Mouse (Mus musculus) regulatory T cell (primary cell): ENCODE data around the gene Dlg2.

Experiments
- in situ Hi-C: fragments of 300-600 bp; cut with MboI, MseI; formaldehyde crosslinking; loops from one replicate; pipeline ENCODE4 v1.15.1; 2025; ENCODE audit warnings: high pct_unique_total_duplicates

Dlg2 gene

DNA sequence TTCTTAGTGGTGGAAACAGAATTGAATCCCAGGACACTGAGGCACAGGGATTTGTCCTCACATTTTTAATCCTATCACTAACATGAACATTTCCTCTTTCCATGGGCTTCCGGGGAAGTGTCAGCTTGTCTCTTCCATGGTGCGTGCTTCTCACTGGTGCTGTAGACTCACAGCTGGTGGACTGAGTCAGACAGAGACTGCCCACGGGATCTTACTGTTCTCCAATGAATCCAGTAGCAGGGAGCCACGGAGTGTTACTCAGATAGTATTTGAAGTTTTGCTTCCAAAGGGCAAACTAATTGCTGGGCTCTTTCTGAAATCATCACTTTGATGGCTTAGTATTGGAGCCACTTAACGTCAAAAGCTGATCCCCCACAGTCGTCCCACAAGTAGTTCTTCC is 963.9 kb downstream of the Dlg2 start:
- in situ Hi-C loops: loop anchor here (25.0 kb wide), 1 partner anchor 928 kb away; no protein-coding TSS in a partner anchor

DNA sequence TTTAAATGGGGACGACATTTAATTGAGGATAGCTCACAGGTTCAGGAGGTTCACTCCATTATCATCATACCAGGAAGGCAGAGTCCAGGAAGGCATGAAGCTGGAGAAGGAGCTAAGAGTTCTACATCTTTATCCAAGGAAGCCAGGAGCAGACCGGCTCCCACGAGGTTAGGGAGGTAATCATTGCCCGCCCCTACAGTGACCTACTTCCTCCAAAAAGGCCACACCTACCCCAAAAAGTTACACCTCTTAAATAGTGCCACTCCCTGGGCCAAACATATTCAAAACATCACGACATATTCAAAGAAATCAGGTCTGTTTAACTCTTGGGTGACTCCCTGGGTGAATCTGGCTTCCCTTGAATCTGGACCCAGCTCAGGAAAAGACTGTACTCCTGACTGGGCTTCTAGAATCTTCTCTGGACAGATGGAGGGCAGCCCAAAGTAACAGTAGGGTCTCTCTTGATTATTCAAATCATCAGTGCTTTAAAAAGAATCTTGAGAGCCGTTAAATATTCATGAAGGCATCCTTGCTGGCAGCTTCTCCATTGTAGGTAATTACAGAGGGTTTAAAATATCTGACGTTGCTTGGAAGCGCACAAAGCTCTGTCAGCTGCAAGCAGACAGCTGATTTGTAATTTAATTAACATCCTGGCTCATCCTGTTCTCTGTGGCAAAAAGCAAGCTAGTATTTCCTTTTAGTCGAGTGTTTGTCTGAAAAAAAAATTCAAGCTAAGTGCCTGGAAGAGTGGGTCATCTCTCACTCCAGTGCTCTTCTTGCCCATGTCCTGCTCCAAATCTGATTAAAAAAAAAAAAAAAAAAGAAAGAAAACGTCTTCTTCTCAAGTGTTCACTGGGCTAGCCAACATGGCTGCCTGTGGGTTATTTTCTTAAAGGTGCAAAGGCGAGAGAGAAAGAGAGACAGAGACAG is 966.2 kb downstream of the Dlg2 start:
- in situ Hi-C loops: loop anchor here (25.0 kb wide), 1 partner anchor 930 kb away; no protein-coding TSS in a partner anchor

GRCm38 (mm10) chr7:91443377-91443714 is 966.9 kb downstream of the Dlg2 start:
- in situ Hi-C loops: loop anchor here (25.0 kb wide), 1 partner anchor 931 kb away; no protein-coding TSS in a partner anchor

DNA sequence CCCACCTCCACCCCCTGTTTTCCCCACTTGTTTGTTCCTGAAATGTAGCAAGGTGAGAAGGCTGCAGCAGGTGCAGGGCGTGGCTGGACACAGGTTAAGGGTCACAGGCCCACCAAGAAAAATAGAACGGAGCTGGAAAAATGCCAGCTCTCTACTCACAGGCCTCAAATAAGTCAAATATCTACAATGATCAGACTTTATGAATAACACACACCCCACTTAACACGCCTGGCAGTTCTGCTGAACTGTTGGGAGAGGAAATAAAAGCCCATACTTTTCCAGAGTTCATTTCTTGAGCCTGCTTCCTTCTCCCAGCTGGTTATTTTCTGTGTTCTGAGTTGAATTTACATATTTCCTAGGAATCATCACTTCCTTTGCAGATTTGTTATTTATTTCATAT is 967.4 kb downstream of the Dlg2 start:
- in situ Hi-C loops: loop anchor here (25.0 kb wide), 1 partner anchor 932 kb away; no protein-coding TSS in a partner anchor

GRCm38 (mm10) chr7:91444728-91445127 is 968.3 kb downstream of the Dlg2 start:
- in situ Hi-C loops: loop anchor here (25.0 kb wide), 1 partner anchor 932 kb away; no protein-coding TSS in a partner anchor

DNA sequence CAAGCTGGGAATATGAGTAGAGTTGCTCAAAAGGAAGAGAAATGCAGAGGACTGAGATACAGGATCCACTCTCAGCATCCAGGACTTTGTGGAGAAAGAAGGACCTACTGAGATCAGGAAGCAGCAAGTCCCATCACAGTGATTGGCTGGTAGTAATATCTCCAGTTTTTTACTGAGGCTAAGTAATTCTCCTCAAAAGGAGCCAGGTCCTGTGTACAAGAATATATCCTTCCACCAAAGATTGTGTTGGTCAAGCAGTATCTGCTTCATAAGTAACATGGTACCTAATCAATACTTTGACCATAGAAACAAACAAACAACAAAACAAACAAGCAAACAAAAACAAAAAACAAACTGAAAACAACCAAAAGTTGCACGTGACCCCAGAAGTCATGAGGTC is 980.3 kb downstream of the Dlg2 start:
- in situ Hi-C loops: no loop called here

DNA sequence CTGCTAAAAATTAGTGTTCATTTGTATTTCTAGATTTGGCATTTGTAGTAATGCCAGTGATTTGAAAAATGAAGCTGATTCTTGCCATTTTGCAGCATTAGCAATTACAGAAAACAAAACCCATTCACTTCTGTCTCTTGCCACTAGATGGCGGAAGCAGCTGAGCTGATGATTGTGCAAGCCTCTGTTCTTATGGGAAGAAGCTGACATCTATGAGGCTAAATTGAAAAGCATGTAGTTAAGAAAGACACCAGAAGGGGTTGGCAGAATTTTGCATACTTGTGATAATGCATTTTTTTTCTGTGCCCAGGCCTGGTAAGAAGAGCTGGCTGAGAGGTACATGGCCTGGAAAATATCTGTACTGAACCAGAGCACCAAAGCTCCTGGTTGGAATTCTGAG is 980.7 kb downstream of the Dlg2 start:
- in situ Hi-C loops: no loop called here

GRCm38 (mm10) chr7:91461352-91461751 is 984.9 kb downstream of the Dlg2 start:
- in situ Hi-C loops: no loop called here

DNA sequence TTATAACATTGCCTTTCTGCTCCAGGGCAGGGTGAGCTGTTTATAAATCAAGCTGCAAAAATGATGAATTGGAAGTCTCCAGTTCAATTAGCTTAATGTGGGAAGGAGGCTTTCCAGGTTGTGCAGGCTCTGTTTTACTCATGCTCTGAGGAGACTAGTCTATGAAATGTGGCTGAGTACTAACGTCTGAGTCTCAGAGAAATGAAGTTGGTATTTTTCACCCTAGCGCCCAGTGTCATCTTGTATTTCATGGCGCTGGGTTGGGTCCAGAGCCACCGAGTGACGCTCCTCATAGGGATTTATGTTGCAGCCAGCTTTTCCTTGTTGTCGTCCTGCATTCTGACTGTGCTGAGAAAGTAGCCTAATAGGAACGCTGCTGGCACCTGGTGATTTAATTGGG is 986.8 kb downstream of the Dlg2 start:
- in situ Hi-C loops: no loop called here

DNA sequence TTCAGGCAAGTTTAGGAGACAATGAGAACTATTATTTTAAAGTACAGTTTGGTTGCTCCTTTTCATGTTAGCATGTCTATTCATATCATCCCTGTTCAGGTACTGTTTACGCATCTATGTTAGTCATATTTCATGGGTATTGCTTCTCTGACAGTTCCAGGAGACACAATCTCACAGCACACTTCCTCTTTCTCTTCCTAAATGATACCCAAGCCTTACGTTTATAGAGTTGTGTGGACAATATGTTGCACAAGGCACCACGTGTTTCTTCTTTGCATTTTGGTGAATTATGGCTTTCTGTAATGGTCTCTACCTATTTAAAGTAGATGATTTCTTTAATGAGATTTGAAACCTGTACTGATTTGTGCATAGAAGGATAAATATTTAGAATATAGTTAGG is 990.6 kb downstream of the Dlg2 start:
- in situ Hi-C loops: no loop called here

DNA sequence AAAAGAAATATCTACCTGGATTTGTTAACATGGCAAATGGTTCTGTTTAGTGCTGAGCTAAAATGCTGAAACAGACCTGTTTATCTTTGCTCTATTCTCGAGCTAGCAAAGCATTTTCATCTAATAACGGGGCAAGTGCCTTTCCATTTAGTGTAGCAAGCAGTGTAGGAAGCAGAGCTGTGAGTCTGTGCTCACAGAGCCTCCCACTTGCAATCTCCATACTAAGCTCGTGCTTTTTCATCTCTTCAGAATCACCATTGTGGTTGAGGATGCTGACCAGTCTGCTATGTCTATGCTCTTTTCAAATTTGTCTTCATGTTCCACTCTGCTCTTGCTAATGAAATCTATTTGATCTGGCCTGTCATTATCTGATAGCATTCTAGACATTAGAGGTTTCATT is 1002.7 kb downstream of the Dlg2 start:
- in situ Hi-C loops: no loop called here

GRCm38 (mm10) chr7:91481574-91482197 is 1005.2 kb downstream of the Dlg2 start:
- in situ Hi-C loops: no loop called here

DNA sequence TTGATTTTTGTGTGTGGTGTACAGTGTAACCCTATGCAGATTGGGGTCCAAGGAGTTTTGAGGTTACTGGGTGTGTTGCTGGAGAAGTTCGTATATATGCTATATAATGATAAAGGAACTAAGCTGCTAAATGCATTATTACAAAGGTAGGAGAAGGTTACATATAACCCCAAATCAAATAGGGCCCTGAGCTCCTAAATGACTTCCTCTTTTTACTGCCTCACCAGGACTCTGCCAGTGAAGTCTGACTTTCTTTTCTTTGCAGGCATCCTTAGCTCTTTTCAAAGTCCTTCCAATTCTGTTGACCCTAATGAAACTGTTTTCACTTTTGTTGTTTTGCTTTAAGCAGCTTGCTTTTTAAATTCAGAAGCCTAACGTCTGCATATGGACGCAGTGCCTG is 1016.8 kb downstream of the Dlg2 start:
- in situ Hi-C loops: no loop called here

GRCm38 (mm10) chr7:91495526-91495925 is 1019.1 kb downstream of the Dlg2 start:
- in situ Hi-C loops: no loop called here

DNA sequence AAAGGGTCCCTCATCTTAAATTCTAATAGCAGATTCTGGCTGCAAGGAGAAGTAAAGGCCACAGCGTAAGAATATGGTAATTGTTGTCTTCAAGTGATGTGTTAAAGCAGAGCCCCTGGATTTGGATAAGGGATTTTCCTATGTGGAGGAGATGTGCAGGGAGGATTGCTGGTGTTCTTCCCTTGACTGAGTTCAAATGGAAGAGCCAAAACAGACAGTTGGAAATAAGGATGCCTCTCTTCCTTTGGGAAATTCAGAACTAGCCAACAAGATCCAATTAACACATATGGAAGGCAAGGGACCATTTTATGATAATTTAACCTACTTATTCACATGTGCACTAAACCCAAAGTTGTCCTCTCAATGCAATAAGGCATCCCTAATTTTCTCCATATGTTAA is 1034.6 kb downstream of the Dlg2 start:
- in situ Hi-C loops: loop anchor here (10.0 kb wide), 1 partner anchor 484 kb away; no protein-coding TSS in a partner anchor

- in situ Hi-C loops: loop anchor here (10.0 kb wide), 1 partner anchor 480 kb away; no protein-coding TSS in a partner anchor
Measured at GRCm38 (mm10) chr7:91514445-91514844, 1038.0 kb downstream of the Dlg2 start.

DNA sequence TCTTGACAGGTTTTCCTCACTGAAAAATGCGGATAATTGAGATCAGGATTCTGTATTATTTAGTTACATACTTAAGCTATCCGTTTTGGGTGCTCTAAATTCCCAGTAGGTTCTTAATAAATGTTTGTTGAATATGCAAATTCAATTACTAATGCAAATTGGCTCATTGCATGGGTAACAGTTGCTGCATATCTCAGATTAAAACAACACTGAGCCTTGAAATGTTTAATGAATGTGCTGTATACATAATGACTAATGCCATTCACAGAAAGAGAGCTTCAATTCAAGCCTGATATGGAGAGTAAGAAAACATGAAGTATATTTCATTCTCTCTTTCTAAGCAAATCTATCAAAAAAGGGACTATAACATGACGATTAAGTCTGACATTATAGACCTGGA is 1039.8 kb downstream of the Dlg2 start:
- in situ Hi-C loops: loop anchor here (10.0 kb wide), 1 partner anchor 479 kb away; no protein-coding TSS in a partner anchor

DNA sequence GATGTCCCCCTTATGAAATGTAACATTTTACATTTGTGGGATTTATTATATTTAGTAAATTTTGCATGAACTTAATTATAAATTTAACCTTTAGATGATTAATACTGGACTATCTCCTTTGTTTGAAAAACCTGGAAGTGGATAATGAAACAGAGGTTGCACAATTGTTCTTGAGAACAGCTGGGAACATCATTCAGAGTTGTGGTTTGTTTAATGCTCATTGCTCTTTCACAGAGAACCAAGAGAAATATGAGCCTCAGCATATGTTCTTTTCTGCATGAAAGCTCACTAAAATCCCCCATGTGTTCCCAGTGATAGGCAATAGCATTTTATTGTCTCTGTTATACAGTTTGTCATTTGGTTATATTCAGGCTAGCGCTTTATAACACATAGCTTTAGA is 1049.4 kb downstream of the Dlg2 start:
- in situ Hi-C loops: no loop called here

- in situ Hi-C loops: no loop called here
Measured at GRCm38 (mm10) chr7:91542597-91543285, 1066.3 kb downstream of the Dlg2 start.

DNA sequence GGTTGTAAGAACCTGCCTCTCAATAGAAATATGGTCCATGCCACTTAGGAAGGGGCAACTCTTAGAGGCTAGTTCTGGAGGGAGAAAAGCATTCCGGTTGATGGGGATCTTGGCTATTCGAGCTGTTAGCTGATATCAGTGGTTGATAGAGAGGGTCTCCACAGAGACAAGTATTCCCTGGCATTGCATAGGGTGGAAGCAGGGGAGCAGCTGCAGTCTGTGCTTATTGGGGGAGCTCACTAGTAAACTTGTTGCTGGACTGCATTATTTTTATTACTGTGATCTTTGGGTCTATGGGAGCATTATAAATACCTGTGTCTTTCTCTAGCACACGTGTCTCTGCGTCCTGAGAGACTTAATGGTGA is 1066.8 kb downstream of the Dlg2 start:
- in situ Hi-C loops: no loop called here

DNA sequence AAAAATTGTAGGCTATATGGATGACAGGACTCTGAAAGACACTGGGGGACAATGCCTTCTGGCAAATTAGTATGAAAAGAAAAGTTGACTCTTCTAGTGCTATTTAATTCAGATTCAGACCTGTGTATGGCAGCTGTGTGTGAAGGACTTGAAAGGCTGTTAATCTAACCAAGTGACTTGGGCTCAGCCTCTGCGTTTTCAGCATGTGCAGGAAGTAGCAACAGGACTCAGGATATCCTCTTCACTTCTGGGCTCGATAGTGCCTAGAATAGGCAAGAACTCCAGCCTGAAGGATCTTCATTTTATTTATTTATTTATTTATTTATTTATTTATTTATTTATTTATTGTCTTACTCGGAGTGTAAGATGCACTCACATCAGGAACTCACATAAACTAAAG is 1068.1 kb downstream of the Dlg2 start:
- in situ Hi-C loops: no loop called here

GRCm38 (mm10) chr7:91548796-91549195 is 1072.3 kb downstream of the Dlg2 start:
- in situ Hi-C loops: no loop called here
